Mouse (Mus musculus): ENCODE measurements at regions not wholly inside any gene's neighbourhood (a gene's known extent, or its start where the extent isn't known, plus 50 kb on each side); places are given as distances from the start of the nearest gene placed in this dataset.

GRCm38 (mm10) chr8:31746855-31747254 lies 1681.7 kb upstream of the 5930422O12Rik start:
- no peak overlapping the region for H3K4me3 ChIP-seq (ENCODE audit: low read depth, low read length)
- TF ChIP-seq EP300 (IDR thresholded peaks at IDR 0.05; ENCODE audit: insufficient read depth, low read depth, low read length) (no peak), POLR2A (IDR thresholded peaks at IDR 0.05; ENCODE audit: insufficient read depth, low read length) (no peak), CTCF (IDR thresholded peaks at IDR 0.05; ENCODE audit: low read depth, low read length) (no peak)
- H3K4me1 ChIP-seq (ENCODE audit: control insufficient read depth, insufficient read depth, low read length) = no peaks in the 10 kb centered on the region
- no peaks in the 10 kb centered on the region; the same call in 1 of the 2 replicates for H3K9me3 ChIP-seq (replicated peaks; ENCODE audit: control insufficient read depth, insufficient read depth, low read length, poor library complexity, severe bottlenecking)
- H3K27ac ChIP-seq (ENCODE audit: insufficient read depth, low read length) = no peak overlapping the region
- H3K36me3 ChIP-seq (ENCODE audit: control insufficient read depth, insufficient read depth, low read length, poor library complexity, severe bottlenecking) = no peaks in the 10 kb centered on the region
- H3K27me3 ChIP-seq (ENCODE audit: control insufficient read depth, insufficient read depth, low read length, poor library complexity, severe bottlenecking) = no peaks in the 10 kb centered on the region
- H3K9ac ChIP-seq (ENCODE audit: low read depth, poor library complexity, severe bottlenecking) = no peak overlapping the region

- Histone ChIP-seq H3K27me3 (ENCODE audit: control insufficient read depth, insufficient read depth, low read length, poor library complexity, severe bottlenecking) (no peaks in the 10 kb centered on the region), H3K36me3 (ENCODE audit: control insufficient read depth, insufficient read depth, low read length, poor library complexity, severe bottlenecking) (no peaks in the 10 kb centered on the region), H3K9ac (ENCODE audit: low read depth, poor library complexity, severe bottlenecking) (no peak overlapping the region), H3K4me1 (ENCODE audit: control insufficient read depth, insufficient read depth, low read length) (no peaks in the 10 kb centered on the region), H3K4me3 (ENCODE audit: low read depth, low read length) (no peak overlapping the region), H3K27ac (ENCODE audit: insufficient read depth, low read length) (no peak overlapping the region), H3K9me3 (replicated peaks; ENCODE audit: control insufficient read depth, insufficient read depth, low read length, poor library complexity, severe bottlenecking) (no peaks in the 10 kb centered on the region; the same call in 1 of the 2 replicates)
- no peak for TF ChIP-seq CTCF (IDR thresholded peaks at IDR 0.05; ENCODE audit: low read depth, low read length)
- TF ChIP-seq POLR2A (IDR thresholded peaks at IDR 0.05; ENCODE audit: insufficient read depth, low read length) = no peak
Measured at GRCm38 (mm10) chr8:31749974-31750373, 1678.5 kb upstream of the 5930422O12Rik start.

- Histone ChIP-seq H3K4me3 (ENCODE audit: low read depth, low read length) (no peak overlapping the region), H3K36me3 (ENCODE audit: control insufficient read depth, insufficient read depth, low read length, poor library complexity, severe bottlenecking) (no peaks in the 10 kb centered on the region), H3K9me3 (replicated peaks; ENCODE audit: control insufficient read depth, insufficient read depth, low read length, poor library complexity, severe bottlenecking) (no peaks in the 10 kb centered on the region), H3K4me1 (ENCODE audit: control insufficient read depth, insufficient read depth, low read length) (no peaks in the 10 kb centered on the region), H3K9ac (ENCODE audit: low read depth, poor library complexity, severe bottlenecking) (no peak overlapping the region), H3K27ac (ENCODE audit: insufficient read depth, low read length) (no peak overlapping the region), H3K27me3 (ENCODE audit: control insufficient read depth, insufficient read depth, low read length, poor library complexity, severe bottlenecking) (no peaks in the 10 kb centered on the region)
- TF ChIP-seq EP300 (IDR thresholded peaks at IDR 0.05; ENCODE audit: insufficient read depth, low read depth, low read length) (no peak), POLR2A (IDR thresholded peaks at IDR 0.05; ENCODE audit: insufficient read depth, low read length) (no peak), CTCF (IDR thresholded peaks at IDR 0.05; ENCODE audit: low read depth, low read length) (no peak)
Measured at GRCm38 (mm10) chr8:31750482-31751126, 1677.9 kb upstream of the 5930422O12Rik start.

- no peaks in the 10 kb centered on the region for H3K4me1 ChIP-seq (ENCODE audit: control insufficient read depth, insufficient read depth, low read length)
Measured at GRCm38 (mm10) chr8:31755737-31756136, 1672.8 kb upstream of the 5930422O12Rik start.

DNA sequence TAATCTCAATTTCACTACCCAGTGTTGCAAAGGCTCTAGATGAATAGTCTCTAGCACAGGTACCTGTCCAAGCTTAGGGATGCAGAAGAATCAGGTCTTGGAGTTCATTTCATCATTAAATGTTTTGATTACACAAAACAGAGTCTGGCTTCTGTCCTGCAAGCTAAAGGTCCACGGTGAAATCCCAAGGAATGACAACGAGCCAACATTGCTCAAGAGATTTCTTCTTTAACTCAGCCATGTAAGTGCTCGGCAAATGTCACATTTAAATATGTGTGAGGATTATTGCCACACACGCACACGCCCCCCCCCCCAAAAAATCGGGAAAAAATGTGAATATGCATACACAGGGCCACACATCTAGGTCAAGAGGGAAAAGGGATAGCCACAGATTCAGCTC lies 1666.4 kb upstream of the 5930422O12Rik start:
- H3K4me1 ChIP-seq (ENCODE audit: control insufficient read depth, insufficient read depth, low read length) = no peaks in the 10 kb centered on the region
- no peak overlapping the region for H3K9ac ChIP-seq (ENCODE audit: low read depth, poor library complexity, severe bottlenecking)
- no peaks in the 10 kb centered on the region for H3K27me3 ChIP-seq (ENCODE audit: control insufficient read depth, insufficient read depth, low read length, poor library complexity, severe bottlenecking)
- no peaks in the 10 kb centered on the region for H3K9me3 ChIP-seq (replicated peaks; ENCODE audit: control insufficient read depth, insufficient read depth, low read length, poor library complexity, severe bottlenecking)
- no peaks in the 10 kb centered on the region for H3K36me3 ChIP-seq (ENCODE audit: control insufficient read depth, insufficient read depth, low read length, poor library complexity, severe bottlenecking)
- TF ChIP-seq EP300 (IDR thresholded peaks at IDR 0.05; ENCODE audit: insufficient read depth, low read depth, low read length) (no peak), POLR2A (IDR thresholded peaks at IDR 0.05; ENCODE audit: insufficient read depth, low read length) (no peak), CTCF (IDR thresholded peaks at IDR 0.05; ENCODE audit: low read depth, low read length) (no peak)
- no peak overlapping the region for H3K4me3 ChIP-seq (ENCODE audit: low read depth, low read length)
- no peak overlapping the region for H3K27ac ChIP-seq (ENCODE audit: insufficient read depth, low read length)

More at GRCm38 (mm10) chr8:31755737-31756136, 1672.8 kb upstream of the 5930422O12Rik start:
- Histone ChIP-seq H3K4me3 (ENCODE audit: low read depth, low read length) (no peak overlapping the region), H3K27me3 (ENCODE audit: control insufficient read depth, insufficient read depth, low read length, poor library complexity, severe bottlenecking) (no peaks in the 10 kb centered on the region), H3K9me3 (replicated peaks; ENCODE audit: control insufficient read depth, insufficient read depth, low read length, poor library complexity, severe bottlenecking) (no peaks in the 10 kb centered on the region), H3K9ac (ENCODE audit: low read depth, poor library complexity, severe bottlenecking) (no peak overlapping the region), H3K27ac (ENCODE audit: insufficient read depth, low read length) (no peak overlapping the region), H3K36me3 (ENCODE audit: control insufficient read depth, insufficient read depth, low read length, poor library complexity, severe bottlenecking) (no peaks in the 10 kb centered on the region)
- TF ChIP-seq EP300 (IDR thresholded peaks at IDR 0.05; ENCODE audit: insufficient read depth, low read depth, low read length) (no peak), CTCF (IDR thresholded peaks at IDR 0.05; ENCODE audit: low read depth, low read length) (no peak), POLR2A (IDR thresholded peaks at IDR 0.05; ENCODE audit: insufficient read depth, low read length) (no peak)

Measured in ES-Bruce4 (cell line).